Mouse (Mus musculus): Measurements from ENCODE around the gene Tas2r121. TPM values are rescaled to one million over a fixed set of nuclear protein-coding genes. Genes with fewer than 3 reads are reported as not detected.
"Not testable (repeated sequence)": the region's sequence is repeated elsewhere in the genome, so short reads cannot be mapped to it uniquely, and the experiment has no call there.

Gene Tas2r121
- polyA plus RNA-seq (2015; fragmentation: Nextera tagmentation; extraction: Ambion mirVana) = not detected in 2 replicates

- H3K9ac ChIP-seq = no peak within 1 kb of the TSS
- no peak for DNase-seq
- no peaks in the 10 kb centered on the region for H3K4me1 ChIP-seq (replicated peaks)
- H3K36me3 ChIP-seq = no peaks in the 10 kb centered on the region
- H3K27me3 ChIP-seq = no peaks in the 10 kb centered on the region
- no peak within 1 kb of the TSS for H3K4me2 ChIP-seq
- no peak within 1 kb of the TSS for H3K27ac ChIP-seq
- 46% methylated on average over 1 of the region's 1 CpGs for WGBS (ENCODE audit: insufficient replicate concordance)
- ATAC-seq (ENCODE audit: low read depth) = no peak
- H3K4me3 ChIP-seq (replicated peaks) = no peak within 1 kb of the TSS
- 0 out of 2 replicates have a peak, but pooled peaks cover 2% of the 10 kb centered on the region for H3K9me3 ChIP-seq (replicated peaks)
These were observed at the start of gene Tas2r121 for GRCm38 (mm10) chr6:132700907-132701306. Gene Tas2r121 (minus strand): TSS chr6:132701007.

GRCm38 (mm10) chr6:132750206-132750605 is 49.4 kb upstream of the Tas2r121 start:
- H3K4me1 ChIP-seq (replicated peaks) = no peaks in the 10 kb centered on the region
- no peaks in the 10 kb centered on the region for H3K9me3 ChIP-seq (replicated peaks)
- H3K27ac ChIP-seq = no peak overlapping the region
- 66% methylated on average over 2 of the region's 2 CpGs for WGBS (ENCODE audit: insufficient replicate concordance)
- DNase-seq (no peak), ATAC-seq (ENCODE audit: low read depth) (no peak)
- H3K36me3 ChIP-seq = no peaks in the 10 kb centered on the region
- H3K27me3 ChIP-seq = no peaks in the 10 kb centered on the region
- no peak overlapping the region for H3K4me2 ChIP-seq
- no peak overlapping the region for H3K9ac ChIP-seq
- no peak overlapping the region for H3K4me3 ChIP-seq (replicated peaks)

DNA sequence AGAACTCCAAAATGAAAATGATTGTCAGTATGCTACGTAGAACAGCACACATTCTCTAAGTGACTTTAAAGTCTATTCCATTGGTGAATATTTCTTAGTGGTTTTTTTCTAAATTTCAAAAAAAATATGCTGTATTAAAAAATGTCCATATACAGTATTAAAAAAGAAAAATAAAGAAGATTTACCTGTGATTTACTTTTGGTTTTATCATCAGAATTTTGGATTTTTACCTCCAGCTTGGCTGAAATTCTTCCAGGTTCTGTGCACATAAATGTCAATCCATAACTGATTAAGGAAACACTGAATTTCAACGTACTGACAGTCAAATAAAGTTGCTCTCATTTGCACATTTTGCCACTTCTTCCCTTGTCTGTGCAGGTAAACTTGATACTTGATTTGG is 37.1 kb upstream of the Tas2r121 start, which contains the start of gene Tas2r115:
Gene Tas2r115 (minus strand): TSS at position 101 of the 400 bp plus-strand sequence.
- no peak for ATAC-seq (ENCODE audit: low read depth)
- 48% methylated on average over 2 of the region's 2 CpGs for WGBS (ENCODE audit: insufficient replicate concordance)

GRCm38 (mm10) chr6:132711828-132712227 is 11.0 kb upstream of the Tas2r121 start, which contains the start of gene Tas2r122:
Gene Tas2r122 (minus strand): TSS chr6:132711928.
- Histone ChIP-seq H3K36me3 (no peaks in the 10 kb centered on the region), H3K27ac (no peak within 1 kb of the TSS), H3K9ac (no peak within 1 kb of the TSS), H3K9me3 (replicated peaks) (no peaks in the 10 kb centered on the region; the same call in 1 of the 2 replicates), H3K4me3 (replicated peaks) (no peak within 1 kb of the TSS), H3K27me3 (no peaks in the 10 kb centered on the region), H3K4me1 (replicated peaks) (no peaks in the 10 kb centered on the region), H3K4me2 (no peak within 1 kb of the TSS)
- WGBS (ENCODE audit: insufficient replicate concordance) = 61% methylated on average over 3 of the region's 3 CpGs
- DNase-seq (no peak), ATAC-seq (ENCODE audit: low read depth) (no peak)

More for the DNA sequence above, 37.1 kb upstream of the Tas2r121 start, which contains the start of gene Tas2r115:
- H3K27ac ChIP-seq = no peak within 1 kb of the TSS
- no peaks in the 10 kb centered on the region for H3K36me3 ChIP-seq
- H3K4me2 ChIP-seq = no peak within 1 kb of the TSS
- no peak for DNase-seq
- H3K9me3 ChIP-seq (replicated peaks) = no peaks in the 10 kb centered on the region
- no peaks in the 10 kb centered on the region for H3K27me3 ChIP-seq
- H3K9ac ChIP-seq = no peak within 1 kb of the TSS
- H3K4me1 ChIP-seq (replicated peaks) = no peaks in the 10 kb centered on the region
- H3K4me3 ChIP-seq (replicated peaks) = no peak within 1 kb of the TSS

- H3K4me2 ChIP-seq; DNase-seq; H3K9me3 ChIP-seq (replicated peaks); H3K9ac ChIP-seq; H3K27me3 ChIP-seq; H3K36me3 ChIP-seq; H3K4me1 ChIP-seq (replicated peaks); H3K27ac ChIP-seq; H3K4me3 ChIP-seq (replicated peaks); ATAC-seq (ENCODE audit: low read depth): not testable (repeated sequence)
- 68% methylated on average over 7 of the region's 7 CpGs for WGBS (ENCODE audit: insufficient replicate concordance)
These were observed 9.2 kb downstream of the Tas2r121 start for GRCm38 (mm10) chr6:132691596-132691995.

DNA sequence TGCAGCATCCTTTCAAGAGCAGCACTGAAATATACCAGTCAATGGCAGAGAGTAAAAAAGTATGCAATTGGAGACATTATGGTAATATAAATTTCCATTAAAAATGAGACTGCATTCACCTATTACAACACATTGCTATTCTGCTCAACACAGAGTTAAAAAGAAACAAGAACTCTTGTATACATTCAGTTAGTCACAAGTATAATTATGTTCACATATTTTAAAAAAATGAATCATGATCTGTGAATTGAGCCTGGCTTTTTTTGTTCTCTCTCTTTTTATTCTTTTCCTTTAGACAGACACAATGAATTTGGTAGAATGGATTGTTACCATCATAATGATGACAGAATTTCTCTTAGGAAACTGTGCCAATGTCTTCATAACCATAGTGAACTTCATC is 44.2 kb downstream of the Tas2r121 start, which contains the start of gene Tas2r120:
Gene Tas2r120 (plus strand): TSS at position 301 of the 400 bp plus-strand sequence.
- no peak for ATAC-seq (ENCODE audit: low read depth)
- no peaks in the 10 kb centered on the region for H3K9me3 ChIP-seq (replicated peaks)
- no peak within 1 kb of the TSS for H3K27ac ChIP-seq
- H3K27me3 ChIP-seq = no peaks in the 10 kb centered on the region
- H3K4me2 ChIP-seq = no peak within 1 kb of the TSS
- H3K36me3 ChIP-seq = no peaks in the 10 kb centered on the region
- H3K9ac ChIP-seq = no peak within 1 kb of the TSS
- no peak for DNase-seq
- no peak within 1 kb of the TSS for H3K4me3 ChIP-seq (replicated peaks)
- no peaks in the 10 kb centered on the region for H3K4me1 ChIP-seq (replicated peaks)

DNA sequence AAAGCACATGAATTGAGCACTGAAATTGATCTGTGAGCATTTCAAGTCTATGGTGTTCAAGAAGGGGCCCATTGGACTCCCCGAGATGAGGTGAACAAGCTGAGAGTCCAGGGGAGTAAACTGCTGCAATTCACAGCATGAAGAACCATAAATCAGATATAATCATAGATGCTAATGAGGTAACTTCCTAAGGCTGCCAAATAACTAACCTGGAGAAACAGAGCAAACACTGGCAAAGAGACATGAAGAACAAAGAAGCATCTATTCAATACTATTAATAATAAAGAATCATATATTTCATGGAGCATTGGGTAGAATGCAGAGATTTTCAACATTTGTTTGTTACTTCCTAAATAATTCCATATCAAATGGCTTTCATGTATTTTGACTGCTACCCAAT is 49.4 kb downstream of the Tas2r121 start, which contains the start of gene A630073D07Rik:
Gene A630073D07Rik (minus strand): TSS at position 101 of the 400 bp plus-strand sequence.
- Histone ChIP-seq H3K36me3 (no peaks in the 10 kb centered on the region), H3K27ac (no peak within 1 kb of the TSS), H3K4me3 (replicated peaks) (no peak within 1 kb of the TSS), H3K9ac (no peak within 1 kb of the TSS), H3K9me3 (replicated peaks) (no peaks in the 10 kb centered on the region), H3K27me3 (no peaks in the 10 kb centered on the region), H3K4me2 (no peak within 1 kb of the TSS), H3K4me1 (replicated peaks) (no peaks in the 10 kb centered on the region)
- DNase-seq (no peak), ATAC-seq (ENCODE audit: low read depth) (no peak)
- WGBS (ENCODE audit: insufficient replicate concordance) = 64% methylated on average over 1 of the region's 1 CpGs

Other genes starting within 250 kb of the Tas2r121 start
- not detected in 2 replicates for gene Prh1, start 131.2 kb downstream of the Tas2r121 start, polyA plus RNA-seq (2015; fragmentation: Nextera tagmentation; extraction: Ambion mirVana)
- not detected in 2 replicates for gene Prp2, start 105.1 kb downstream of the Tas2r121 start, polyA plus RNA-seq (2015; fragmentation: Nextera tagmentation; extraction: Ambion mirVana)
- not detected in 2 replicates for gene A630073D07Rik, start 49.5 kb downstream of the Tas2r121 start, polyA plus RNA-seq (2015; fragmentation: Nextera tagmentation; extraction: Ambion mirVana)
- not detected in 2 replicates for gene Tas2r120, start 44.1 kb downstream of the Tas2r121 start, polyA plus RNA-seq (2015; fragmentation: Nextera tagmentation; extraction: Ambion mirVana)
- not detected in 2 replicates for gene Tas2r122, start 10.9 kb upstream of the Tas2r121 start, polyA plus RNA-seq (2015; fragmentation: Nextera tagmentation; extraction: Ambion mirVana)
- not detected in 2 replicates for gene Tas2r115, start 37.0 kb upstream of the Tas2r121 start, polyA plus RNA-seq (2015; fragmentation: Nextera tagmentation; extraction: Ambion mirVana)
- not detected in 2 replicates for gene Tas2r124, start 53.7 kb upstream of the Tas2r121 start, polyA plus RNA-seq (2015; fragmentation: Nextera tagmentation; extraction: Ambion mirVana)
- not detected in 2 replicates for gene Tas2r102, start 61.1 kb upstream of the Tas2r121 start, polyA plus RNA-seq (2015; fragmentation: Nextera tagmentation; extraction: Ambion mirVana)
- not detected in 2 replicates for gene Tas2r136, start 77.2 kb upstream of the Tas2r121 start, polyA plus RNA-seq (2015; fragmentation: Nextera tagmentation; extraction: Ambion mirVana)
- gene Tas2r117, start 101.8 kb upstream of the Tas2r121 start, polyA plus RNA-seq (2015; fragmentation: Nextera tagmentation; extraction: Ambion mirVana) = not detected in 2 replicates
- not detected in 2 replicates for gene Tas2r123, start 146.1 kb upstream of the Tas2r121 start, polyA plus RNA-seq (2015; fragmentation: Nextera tagmentation; extraction: Ambion mirVana)
- not detected in 2 replicates for gene Tas2r116, start 154.4 kb upstream of the Tas2r121 start, polyA plus RNA-seq (2015; fragmentation: Nextera tagmentation; extraction: Ambion mirVana)
- not detected in 2 replicates for gene Tas2r110, start 167.0 kb upstream of the Tas2r121 start, polyA plus RNA-seq (2015; fragmentation: Nextera tagmentation; extraction: Ambion mirVana)
- not detected in 2 replicates for gene Tas2r113, start 192.0 kb upstream of the Tas2r121 start, polyA plus RNA-seq (2015; fragmentation: Nextera tagmentation; extraction: Ambion mirVana)
- gene Tas2r125, start 208.6 kb upstream of the Tas2r121 start, polyA plus RNA-seq (2015; fragmentation: Nextera tagmentation; extraction: Ambion mirVana) = not detected in 2 replicates